Mouse (Mus musculus): ENCODE data around the gene Rusc1. TPM values are rescaled to one million over a fixed set of nuclear protein-coding genes. Genes with fewer than 3 reads are reported as not detected.

Gene Rusc1
- polyA plus RNA-seq, 1 experiment = 20.2 TPM

Other genes starting within 250 kb of the Rusc1 start
- gene Msto1, start 179.3 kb downstream of the Rusc1 start, polyA plus RNA-seq (2012; fragmentation: generic; extraction: Trizol) = 41.5 TPM
- gene Ash1l, start 142.7 kb downstream of the Rusc1 start, polyA plus RNA-seq (2012; fragmentation: generic; extraction: Trizol) = 4.7 TPM
- 103 TPM for gene Dap3, start 142.1 kb downstream of the Rusc1 start, polyA plus RNA-seq (2012; fragmentation: generic; extraction: Trizol)
- 0.02 TPM for gene Gm43738, start 7.8 kb upstream of the Rusc1 start, polyA plus RNA-seq (2012; fragmentation: generic; extraction: Trizol)
- 863 TPM for gene Fdps, start 8.6 kb upstream of the Rusc1 start, polyA plus RNA-seq (2012; fragmentation: generic; extraction: Trizol)
- gene Pklr, start 42.8 kb upstream of the Rusc1 start, polyA plus RNA-seq (2012; fragmentation: generic; extraction: Trizol) = not detected
- 0.10 TPM for gene Hcn3, start 66.9 kb upstream of the Rusc1 start, polyA plus RNA-seq (2012; fragmentation: generic; extraction: Trizol)
- 22.2 TPM for gene Clk2, start 71.5 kb upstream of the Rusc1 start, polyA plus RNA-seq (2012; fragmentation: generic; extraction: Trizol)
- gene Scamp3, start 84.2 kb upstream of the Rusc1 start, polyA plus RNA-seq (2012; fragmentation: generic; extraction: Trizol) = 127 TPM
- gene Fam189b, start 89.8 kb upstream of the Rusc1 start, polyA plus RNA-seq (2012; fragmentation: generic; extraction: Trizol) = 15.0 TPM
- gene Gba, start 109.6 kb upstream of the Rusc1 start, polyA plus RNA-seq (2012; fragmentation: generic; extraction: Trizol) = 52.5 TPM
- 5.9 TPM for gene Thbs3, start 121.9 kb upstream of the Rusc1 start, polyA plus RNA-seq (2012; fragmentation: generic; extraction: Trizol)
- gene Mtx1, start 133.8 kb upstream of the Rusc1 start, polyA plus RNA-seq (2012; fragmentation: generic; extraction: Trizol) = 114 TPM
- gene Muc1, start 135.7 kb upstream of the Rusc1 start, polyA plus RNA-seq (2012; fragmentation: generic; extraction: Trizol) = 0.37 TPM
- gene Krtcap2, start 152.7 kb upstream of the Rusc1 start, polyA plus RNA-seq (2012; fragmentation: generic; extraction: Trizol) = 371 TPM
- gene Trim46, start 153.0 kb upstream of the Rusc1 start, polyA plus RNA-seq (2012; fragmentation: generic; extraction: Trizol) = 15.2 TPM
- gene Dpm3, start 166.0 kb upstream of the Rusc1 start, polyA plus RNA-seq (2012; fragmentation: generic; extraction: Trizol) = 222 TPM
- 48.7 TPM for gene Slc50a1, start 177.3 kb upstream of the Rusc1 start, polyA plus RNA-seq (2012; fragmentation: generic; extraction: Trizol)
- 8.2 TPM for gene Efna1, start 187.8 kb upstream of the Rusc1 start, polyA plus RNA-seq (2012; fragmentation: generic; extraction: Trizol)
- gene Efna3, start 229.7 kb upstream of the Rusc1 start, polyA plus RNA-seq (2012; fragmentation: generic; extraction: Trizol) = 1.8 TPM
- 5.4 TPM for gene Efna4, start 244.7 kb upstream of the Rusc1 start, polyA plus RNA-seq (2012; fragmentation: generic; extraction: Trizol)